In genomic region chr1:76491187-76491586, GRCm38 (mm10) we compare ENCODE assay signal across 12 mouse cellular contexts.
DNase-seq lines count a peak whose midpoint lies in the region; ATAC-seq lines count a peak whose summit lies in the region.
"Had no signal": no experiment of that assay in that cellular context is flagged by ENCODE, and none has a peak within 500 bp of the region (broad histone marks: within the 10 kb centered on the region; RNA-seq: fewer than 3 reads in every experiment).

No protein-coding gene starts in this region.

- WGBS in neural tube, embryonic 12.5 days: 53% methylated on average over 4 of the region's 4 CpGs
- WGBS in kidney, embryonic 15.5 days: 55% methylated on average over 4 of the region's 4 CpGs
- WGBS in limb, embryonic 10.5 days: 58% methylated on average over 4 of the region's 4 CpGs

- peaks cover 14% of the 10 kb centered on the region; the same call in 1 of the 2 replicates for H3K4me1 ChIP-seq in neural tube, embryonic 12.5 days
- peaks cover 11% of the 10 kb centered on the region; the same call in 1 of the 2 replicates for H3K4me1 ChIP-seq in kidney, embryonic 15.5 days
- peaks cover 18% of the 10 kb centered on the region for H3K4me1 ChIP-seq in limb, embryonic 10.5 days

- H3K4me2 ChIP-seq in neural tube, embryonic 12.5 days (replicated peaks): 0 out of 2 replicates have a peak overlapping the region, but pooled peaks have one; percentile 18
- no peak overlapping the region for H3K4me2 ChIP-seq in kidney, embryonic 15.5 days

- H3K27me3 ChIP-seq in neural tube, embryonic 12.5 days (replicated peaks): no peaks in the 10 kb centered on the region
- no peaks in the 10 kb centered on the region for H3K27me3 ChIP-seq in kidney, embryonic 15.5 days
- no peaks in the 10 kb centered on the region for H3K27me3 ChIP-seq in limb, embryonic 10.5 days (ENCODE audit: low read depth, poor library complexity, severe bottlenecking)

- no peak overlapping the region for H3K4me3 ChIP-seq in neural tube, embryonic 12.5 days
- no peak overlapping the region for H3K4me3 ChIP-seq in kidney, embryonic 15.5 days (replicated peaks)
- H3K4me3 ChIP-seq in limb, embryonic 10.5 days: no peak overlapping the region
- H3K4me3 ChIP-seq: myocyte had no signal

- no peak overlapping the region for H3K9ac ChIP-seq in neural tube, embryonic 12.5 days
- H3K9ac ChIP-seq in kidney, embryonic 15.5 days: no peak overlapping the region
- H3K9ac ChIP-seq: liver, postnatal 0 days had no signal

- no peaks in the 10 kb centered on the region for H3K9me3 ChIP-seq in neural tube, embryonic 12.5 days
- H3K9me3 ChIP-seq in kidney, embryonic 15.5 days (replicated peaks): no peaks in the 10 kb centered on the region
- no peaks in the 10 kb centered on the region for H3K9me3 ChIP-seq in limb, embryonic 10.5 days (replicated peaks)

- no peak overlapping the region for H3K27ac ChIP-seq in neural tube, embryonic 12.5 days
- no peak overlapping the region for H3K27ac ChIP-seq in kidney, embryonic 15.5 days
- no peak overlapping the region for H3K27ac ChIP-seq in limb, embryonic 10.5 days

- peak; percentile 26 for DNase-seq in embryo, embryonic 11 days
- DNase-seq in embryo, embryonic 9.5 days (ENCODE audit: extremely low spot score): no peak
- DNase-seq in neural tube, embryonic 10.5 days (ENCODE audit: extremely low spot score, low spot score): no peak
- DNase-seq in left cerebral cortex, postnatal 36 days (ENCODE audit: low spot score in 2 of 2): peak; percentile 50 to 62
- DNase-seq in limb, embryonic 10.5 days (ENCODE audit: low spot score): no peak
- DNase-seq: heart, postnatal 4 days; liver, postnatal 0 days had no signal

- no peaks in the 10 kb centered on the region for H3K36me3 ChIP-seq in neural tube, embryonic 12.5 days
- H3K36me3 ChIP-seq in kidney, embryonic 15.5 days: no peaks in the 10 kb centered on the region
- H3K36me3 ChIP-seq in limb, embryonic 10.5 days: no peaks in the 10 kb centered on the region

- intact Hi-C loops in left cerebral cortex, postnatal 36 days (cut with DNase I): no loop called here

- ATAC-seq in neural tube, embryonic 12.5 days (ENCODE audit: low FRiP score, low read depth): no peak
- ATAC-seq in kidney, embryonic 15.5 days (replicated peaks; ENCODE audit: low FRiP score): no peak
- no peak for ATAC-seq in granulocyte monocyte progenitor cell, adult 5-6 weeks (replicated peaks; ENCODE audit: poor library complexity, severe bottlenecking)
- ATAC-seq: liver, postnatal 0 days; Patski had no signal

Comparison
In these comparisons a context has a peak if more than half of its experiments do, and no peak if none do; other contexts are left out.
1. DNase-seq: peak in embryo, embryonic 11 days (single experiment) and left cerebral cortex, postnatal 36 days (2 of 2); none in embryo, embryonic 9.5 days (single experiment), neural tube, embryonic 10.5 days (single experiment) and limb, embryonic 10.5 days (single experiment).